Mouse (Mus musculus) frontal cortex, postnatal 14 days (tissue): ENCODE measurements at regions not wholly inside any gene's neighbourhood (a gene's known extent, or its start where the extent isn't known, plus 50 kb on each side); places are given as distances from the start of the nearest gene placed in this dataset.
A peak's percentile ranks its signal among the peaks of the same experiment; 100 is the strongest.
"Not testable (repeated sequence)": the region's sequence is repeated elsewhere in the genome, so short reads cannot be mapped to it uniquely, and the experiment has no call there.

ENCODE experiments used
- DNase-seq, 2 experiments: peaks; one replicate each; pipeline ENCODE4 v3.0.0; 2022; ENCODE audit warnings: low spot score in 2 of 2

- DNase-seq, result no peak
Measured at GRCm38 (mm10) chr3:53792541-53792940, 52.3 kb upstream of the Gm10985 start.

GRCm38 (mm10) chr3:53789706-53790105, 55.2 kb upstream of the Gm10985 start:
- no peak for DNase-seq

DNA sequence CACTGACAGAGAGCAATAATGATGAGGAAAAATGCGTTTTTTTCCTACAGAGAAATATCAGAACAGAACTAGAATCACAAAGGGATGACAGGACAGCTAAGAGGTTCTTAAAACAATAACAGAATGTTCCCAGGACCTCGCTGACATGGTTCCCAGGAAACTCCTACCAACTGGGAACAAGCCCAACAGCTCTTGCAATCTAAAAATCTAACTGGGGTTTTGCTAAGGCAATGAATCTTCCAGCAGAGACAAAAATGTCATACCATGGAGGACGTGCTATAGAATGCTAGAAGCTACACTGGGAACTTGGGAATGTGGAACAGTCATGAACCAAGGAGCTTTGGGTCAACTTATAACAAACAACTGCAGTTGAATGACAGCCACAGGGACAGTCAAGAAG, 59.7 kb upstream of the Gm10985 start:
- no peak for DNase-seq

GRCm38 (mm10) chr3:53776668-53777067, 68.2 kb upstream of the Gm10985 start:
- DNase-seq, result no peak

DNA sequence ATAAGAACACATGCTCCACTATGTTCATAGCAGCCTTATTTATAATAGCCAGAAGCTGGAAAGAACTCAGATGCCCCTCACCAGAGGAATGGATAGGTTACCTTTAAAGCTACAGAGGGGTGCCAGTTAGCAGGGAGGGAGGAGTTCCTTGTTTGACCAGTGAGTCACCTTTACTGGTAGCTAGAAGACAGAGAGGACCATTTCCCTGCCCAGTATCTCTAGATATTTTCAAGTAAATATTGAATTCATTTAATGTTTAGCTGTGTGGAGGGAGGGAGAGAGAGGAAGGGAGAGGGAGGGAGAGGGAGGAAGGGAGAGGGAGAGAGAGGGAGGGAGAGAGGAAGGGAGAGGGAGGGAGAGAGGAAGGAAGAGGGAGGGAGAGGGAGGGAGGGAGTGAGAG, 77.3 kb upstream of the Gm10985 start:
- no peak for DNase-seq

GRCm38 (mm10) chr3:53763981-53764380, 80.9 kb upstream of the Gm10985 start:
- DNase-seq, result no peak

GRCm38 (mm10) chr3:53761514-53762075, 83.3 kb upstream of the Gm10985 start:
- DNase-seq, result no peak

- DNase-seq, result no peak
Measured at GRCm38 (mm10) chr3:53756115-53756853, 88.6 kb upstream of the Gm10985 start.

DNA sequence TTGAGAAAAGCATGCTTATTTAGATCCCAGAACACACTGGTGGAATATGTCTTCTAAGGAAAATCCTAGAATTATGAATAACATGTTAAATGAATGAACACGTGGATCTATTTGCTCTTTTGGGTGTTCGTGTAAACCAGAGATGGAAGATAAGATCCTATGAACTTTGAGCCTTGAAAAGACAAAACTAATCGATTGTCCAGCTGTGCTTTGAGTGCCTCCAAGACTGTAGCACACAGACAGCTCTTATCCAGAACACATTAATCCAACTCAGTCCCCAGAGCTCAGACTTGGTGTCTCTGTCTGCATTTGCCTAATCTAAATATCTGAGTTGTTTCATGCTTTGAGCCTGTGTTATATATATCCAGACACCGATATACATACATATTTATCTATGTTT, 80.0 kb upstream of the Frem2 start:
- DNase-seq, result no peak

- DNase-seq, result not testable (repeated sequence)
Measured at GRCm38 (mm10) chr3:53735607-53736006, 78.5 kb upstream of the Frem2 start.

DNA sequence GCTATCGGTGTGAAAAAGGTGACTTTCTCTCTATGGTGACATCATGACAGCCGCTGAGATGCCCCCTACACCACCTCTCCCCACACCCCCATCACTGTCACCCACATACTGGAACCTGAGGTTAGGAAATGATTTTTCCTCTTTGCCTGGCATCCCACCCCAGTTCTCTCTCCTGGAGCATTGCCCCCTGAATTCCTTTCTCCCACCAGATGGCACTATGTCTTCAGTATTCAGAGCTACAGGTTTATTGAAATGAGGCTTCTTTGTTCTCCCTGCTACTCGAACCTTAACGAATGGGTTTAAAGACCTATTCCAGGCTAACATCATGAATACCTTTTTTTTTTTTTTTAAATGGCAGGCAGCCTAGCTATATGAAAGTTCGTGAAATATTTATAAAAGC, 78.0 kb upstream of the Frem2 start:
- DNase-seq, result peak in 1 of 2 experiments; percentile 18

DNA sequence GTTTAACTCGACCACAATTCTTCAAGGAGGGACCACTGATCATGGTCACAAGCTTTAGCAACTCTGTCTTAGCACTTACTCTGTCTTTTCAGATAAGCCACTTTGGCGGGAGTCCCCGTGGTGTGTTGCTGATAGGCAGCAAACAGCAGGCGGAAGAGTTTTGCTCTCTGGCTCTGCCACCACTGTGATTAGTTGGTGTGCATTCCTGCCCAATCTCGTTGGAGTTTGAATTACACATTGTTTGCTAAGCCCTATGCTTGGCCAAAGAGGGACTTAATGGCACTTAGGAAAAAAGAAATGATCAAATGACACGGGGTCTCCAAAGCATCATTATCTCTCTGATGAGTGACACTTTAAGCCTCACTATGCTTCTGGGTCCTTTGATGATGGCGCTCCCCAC, 73.3 kb upstream of the Frem2 start:
- no peak for DNase-seq

DNA sequence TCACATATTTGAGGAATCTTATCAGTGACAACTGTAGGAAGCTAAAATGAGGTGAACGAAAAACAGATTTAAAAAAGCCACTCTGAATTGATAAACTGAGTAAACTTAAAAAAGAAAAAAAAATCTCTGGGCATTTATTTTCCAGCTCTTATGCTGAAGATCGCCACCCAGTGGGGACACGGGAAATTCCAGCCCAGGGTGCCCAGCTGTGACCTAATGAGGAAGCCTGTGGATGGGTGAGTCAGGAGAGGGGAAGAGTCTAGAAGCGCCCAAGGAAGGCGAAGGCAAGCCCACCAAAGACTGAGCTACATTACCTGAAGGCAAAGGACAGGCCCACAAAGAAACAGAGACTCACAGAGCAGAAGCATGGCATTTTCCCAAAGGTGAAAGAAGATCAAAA, 72.7 kb upstream of the Frem2 start:
- peak in 1 of 2 experiments; percentile 20 for DNase-seq

- DNase-seq, result no peak
Measured at GRCm38 (mm10) chr3:53729131-53729530, 72.0 kb upstream of the Frem2 start.

DNA sequence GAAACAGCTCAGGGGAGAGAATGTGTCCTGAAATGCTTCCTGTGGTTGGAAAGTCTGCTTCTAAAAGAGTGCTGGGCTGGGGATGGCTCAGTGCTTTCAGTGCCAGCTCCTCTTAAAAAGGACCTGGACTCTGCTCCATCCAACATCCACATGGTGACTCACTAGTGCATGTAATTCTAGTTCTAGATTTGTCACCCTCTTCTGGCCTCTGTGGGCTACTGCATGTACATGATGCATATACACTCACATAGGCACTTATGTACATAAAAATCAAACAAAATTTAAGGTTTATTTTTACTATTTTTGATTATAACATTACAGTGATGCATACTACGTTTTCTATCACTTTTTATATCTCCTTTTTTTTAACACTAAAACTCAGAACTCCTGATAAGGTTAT, 70.6 kb upstream of the Frem2 start:
- DNase-seq, result no peak

DNA sequence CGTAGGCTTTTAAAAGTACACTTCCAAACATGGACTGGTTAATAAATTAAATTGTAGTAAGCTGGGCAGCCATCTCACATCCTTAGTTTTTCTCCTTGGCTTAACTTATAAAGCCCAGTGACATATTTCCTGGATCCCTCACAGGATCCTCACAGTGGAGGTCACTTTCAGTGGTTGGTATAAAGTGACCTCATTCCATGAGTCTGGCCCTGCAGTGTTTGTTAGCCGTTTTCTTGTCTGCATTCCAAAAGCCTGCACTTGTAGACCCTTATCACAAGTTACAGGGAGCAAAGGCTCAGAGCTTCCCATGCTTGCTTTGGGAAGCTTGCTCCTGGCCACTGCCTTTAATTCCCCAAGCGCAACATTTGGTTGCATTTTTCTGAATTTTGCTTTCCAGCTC, 49.9 kb upstream of the Frem2 start:
- DNase-seq, result no peak
